Mouse (Mus musculus) limb, embryonic 10.5 days (tissue): ENCODE measurements at regions not wholly inside any gene's neighbourhood (a gene's known extent, or its start where the extent isn't known, plus 50 kb on each side); places are given as distances from the start of the nearest gene placed in this dataset.

ENCODE experiments used
- DNase-seq: peaks from one replicate; pipeline ENCODE4 v3.0.0-alpha.2; 2017; ENCODE audit warnings: low spot score
- H3K27ac ChIP-seq: fragments of 300-500 bp; sonication (generic); 2 replicates; pipeline ENCODE4 v1.5.1; 2016; ENCODE audit warnings: mild to moderate bottlenecking
- H3K27me3 ChIP-seq: fragments of 300-500 bp; sonication (generic); 2 replicates; pipeline ENCODE4 v1.6.1; 2016; ENCODE audit warnings: low read depth, mild to moderate bottlenecking; ENCODE audit not compliant: poor library complexity, severe bottlenecking
- H3K36me3 ChIP-seq: fragments of 300-500 bp; sonication (generic); 2 replicates; pipeline ENCODE4 v1.6.1; 2016; ENCODE audit warnings: mild to moderate bottlenecking, moderate library complexity
- H3K4me1 ChIP-seq: fragments of 300-500 bp; sonication (generic); 2 replicates; pipeline ENCODE4 v1.6.1; 2016
- H3K4me3 ChIP-seq: fragments of 300-500 bp; sonication (generic); 2 replicates; pipeline ENCODE4 v1.5.1; 2016; ENCODE audit warnings: mild to moderate bottlenecking, moderate library complexity
- H3K9me3 ChIP-seq: fragments of 300-500 bp; sonication (generic); replicated peaks from 2 replicates; pipeline ENCODE4 v1.6.1; 2016; ENCODE audit warnings: mild to moderate bottlenecking
- WGBS: fragments of 180-500 bp; shearing (Covaris S2); methylation state at CpG from one replicate; pipeline ENCODE4 v1.1.7; 2016; 5-methylcytosine and 5-hydroxymethylcytosine counted together

DNA sequence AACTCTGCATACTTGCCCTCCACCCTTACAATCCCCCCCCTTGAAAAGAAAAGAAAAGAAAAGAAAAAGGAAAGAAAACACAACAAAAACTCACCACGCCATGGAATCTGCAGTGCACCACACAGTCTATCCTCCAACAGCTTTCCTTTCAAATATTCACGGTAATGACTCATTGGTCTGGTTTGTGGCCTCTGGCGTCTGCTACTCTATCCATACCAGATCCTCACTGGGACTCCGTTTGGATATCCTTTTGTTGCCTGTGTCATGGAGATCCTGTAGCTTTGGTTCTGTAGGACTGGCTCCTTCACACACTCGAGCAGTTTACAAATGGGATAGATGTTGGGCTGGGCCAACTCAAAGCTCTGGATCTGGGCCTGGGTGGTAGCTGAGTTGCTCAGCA is 232.4 kb upstream of the Smlr1 start:
- Histone ChIP-seq H3K36me3 (no peaks in the 10 kb centered on the region), H3K4me3 (no peak overlapping the region), H3K27ac (no peak overlapping the region), H3K4me1 (no peaks in the 10 kb centered on the region), H3K27me3 (no peaks in the 10 kb centered on the region), H3K9me3 (no peaks in the 10 kb centered on the region)
- WGBS: 88% methylated on average over 5 of the region's 5 CpGs
- DNase-seq: no peak

DNA sequence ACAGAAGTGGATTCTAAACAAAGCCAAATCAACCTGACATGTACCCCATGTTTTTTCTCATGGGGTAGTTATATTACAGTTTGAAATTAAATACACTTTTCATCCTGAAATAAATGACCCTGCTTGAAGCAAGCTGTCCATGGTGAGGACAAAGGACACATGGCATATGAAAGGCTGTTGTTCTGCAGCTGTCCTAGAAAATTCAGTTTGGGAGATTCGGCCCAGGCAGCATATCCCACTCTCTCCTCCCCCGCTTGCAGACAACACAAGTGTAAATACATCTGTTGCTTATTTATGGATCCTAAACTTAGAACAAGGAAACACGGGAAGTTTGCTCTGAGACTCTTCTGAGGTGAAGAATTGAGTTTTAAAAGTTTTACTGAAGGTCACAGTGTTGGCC is 218.2 kb upstream of the Smlr1 start:
- WGBS: 64% methylated on average over 3 of the region's 3 CpGs
- DNase-seq: no peak
- H3K4me1 ChIP-seq: no peaks in the 10 kb centered on the region
- H3K36me3 ChIP-seq: no peaks in the 10 kb centered on the region
- no peak overlapping the region for H3K27ac ChIP-seq
- H3K27me3 ChIP-seq: no peaks in the 10 kb centered on the region
- no peaks in the 10 kb centered on the region for H3K9me3 ChIP-seq
- no peak overlapping the region for H3K4me3 ChIP-seq

DNA sequence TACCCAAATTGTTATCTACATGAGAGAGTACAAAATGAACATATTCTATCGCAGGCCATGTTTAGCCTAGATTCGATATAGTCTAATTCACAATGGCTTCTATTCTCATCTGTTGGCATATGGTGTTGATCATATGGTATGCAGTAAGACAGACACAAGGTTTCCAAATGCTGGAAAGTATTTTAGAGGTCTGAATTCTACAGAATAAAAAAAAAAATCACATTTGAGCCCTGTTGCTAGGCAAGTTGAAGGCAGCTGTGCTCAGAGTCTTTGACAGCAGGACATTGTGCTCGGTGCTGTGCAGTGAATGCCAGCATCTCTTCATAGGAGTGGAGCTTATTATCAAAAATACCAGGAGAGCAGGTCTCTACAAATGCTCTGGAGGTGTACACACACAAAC is 206.6 kb upstream of the Smlr1 start:
- DNase-seq: no peak
- Histone ChIP-seq H3K4me3 (no peak overlapping the region), H3K36me3 (no peaks in the 10 kb centered on the region), H3K27ac (no peak overlapping the region), H3K4me1 (no peaks in the 10 kb centered on the region), H3K27me3 (no peaks in the 10 kb centered on the region), H3K9me3 (no peaks in the 10 kb centered on the region)
- WGBS: 92% methylated on average over 3 of the region's 3 CpGs

DNA sequence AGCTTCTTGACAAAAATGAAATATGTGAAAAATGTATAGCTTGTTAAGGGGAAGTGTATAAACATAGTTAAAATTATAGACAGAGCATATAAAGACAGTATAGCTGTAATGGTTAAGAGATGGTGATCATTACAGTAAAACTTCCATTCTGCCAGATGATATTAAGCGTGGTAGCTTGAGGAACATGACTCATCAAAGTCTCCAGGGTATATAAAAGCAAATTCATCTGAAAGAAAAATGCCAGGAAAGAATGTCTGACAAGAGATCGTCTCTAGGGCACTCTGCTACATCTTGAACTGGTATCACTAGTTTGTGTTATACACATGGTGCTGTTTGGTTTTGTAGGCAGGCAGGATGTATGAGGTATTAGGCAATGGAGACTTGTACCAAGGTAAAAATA is 204.9 kb upstream of the Smlr1 start:
- H3K27ac ChIP-seq: no peak overlapping the region
- no peaks in the 10 kb centered on the region for H3K36me3 ChIP-seq
- no peak overlapping the region for H3K4me3 ChIP-seq
- 82% methylated on average over 2 of the region's 2 CpGs for WGBS
- DNase-seq: no peak
- no peaks in the 10 kb centered on the region for H3K27me3 ChIP-seq
- no peaks in the 10 kb centered on the region for H3K9me3 ChIP-seq
- H3K4me1 ChIP-seq: no peaks in the 10 kb centered on the region

GRCm38 (mm10) chr10:25730470-25730869 is 194.4 kb upstream of the Smlr1 start:
- Histone ChIP-seq H3K9me3 (no peaks in the 10 kb centered on the region), H3K27me3 (no peaks in the 10 kb centered on the region), H3K27ac (no peak overlapping the region), H3K36me3 (no peaks in the 10 kb centered on the region), H3K4me1 (peaks cover 35% of the 10 kb centered on the region), H3K4me3 (no peak overlapping the region)
- DNase-seq: no peak
- WGBS: 35% methylated on average over 3 of the region's 3 CpGs

DNA sequence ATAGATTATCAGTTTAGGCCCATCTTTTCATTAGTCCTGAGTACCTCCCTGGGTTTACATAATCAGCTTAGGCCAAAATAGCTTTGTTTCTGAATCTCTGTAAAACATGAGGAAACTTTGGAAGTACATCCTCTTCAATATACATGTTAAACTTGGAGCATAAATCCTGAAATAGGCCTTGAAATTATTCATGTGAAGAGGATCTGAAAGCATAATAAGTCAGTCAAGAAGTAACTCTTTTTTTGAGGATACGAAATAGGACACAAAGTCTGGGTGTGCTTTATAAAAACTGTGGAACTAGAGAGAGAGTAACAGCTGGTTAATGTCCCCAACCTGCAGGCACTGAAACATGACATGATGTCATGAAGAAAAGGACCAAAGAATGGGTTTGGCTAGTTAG is 187.9 kb upstream of the Smlr1 start:
- Histone ChIP-seq H3K4me3 (no peak overlapping the region), H3K4me1 (peaks cover 14% of the 10 kb centered on the region), H3K27me3 (no peaks in the 10 kb centered on the region), H3K9me3 (no peaks in the 10 kb centered on the region), H3K36me3 (no peaks in the 10 kb centered on the region), H3K27ac (no peak overlapping the region)
- 91% methylated on average over 1 of the region's 1 CpGs for WGBS
- DNase-seq: no peak

- Histone ChIP-seq H3K9me3 (no peaks in the 10 kb centered on the region), H3K4me1 (no peaks in the 10 kb centered on the region)
- WGBS: 57% methylated on average over 4 of the region's 4 CpGs
These were observed 179.7 kb upstream of the Smlr1 start for GRCm38 (mm10) chr10:25715747-25716146.

GRCm38 (mm10) chr10:25714636-25715035 is 178.6 kb upstream of the Smlr1 start:
- no peaks in the 10 kb centered on the region for H3K27me3 ChIP-seq
- H3K4me1 ChIP-seq: no peaks in the 10 kb centered on the region
- no peaks in the 10 kb centered on the region for H3K36me3 ChIP-seq
- DNase-seq: no peak
- no peak overlapping the region for H3K4me3 ChIP-seq
- no peak overlapping the region for H3K27ac ChIP-seq
- no peaks in the 10 kb centered on the region for H3K9me3 ChIP-seq

More at GRCm38 (mm10) chr10:25715747-25716146, 179.7 kb upstream of the Smlr1 start:
- Histone ChIP-seq H3K36me3 (no peaks in the 10 kb centered on the region), H3K27ac (no peak overlapping the region), H3K27me3 (no peaks in the 10 kb centered on the region), H3K4me3 (no peak overlapping the region)
- no peak for DNase-seq

DNA sequence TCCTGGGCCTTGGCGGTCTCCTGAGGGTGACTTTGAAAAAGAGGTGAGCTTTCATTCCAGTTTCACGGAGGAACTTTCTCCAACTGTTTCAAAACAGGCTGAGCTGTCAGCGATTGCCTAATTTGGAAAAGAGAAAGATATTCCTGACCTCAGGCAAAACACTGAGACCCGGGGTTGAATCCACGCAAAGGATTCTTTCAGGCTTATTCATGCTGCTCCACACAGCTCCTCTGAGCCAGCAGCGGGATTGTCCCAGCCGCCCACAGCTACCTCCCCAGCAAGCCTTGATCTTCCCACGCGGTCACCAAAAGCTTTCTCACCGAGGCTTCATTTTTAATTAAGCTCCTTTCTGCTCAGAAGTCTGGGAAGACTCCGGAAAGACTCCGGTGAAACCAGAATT is 178.0 kb upstream of the Smlr1 start:
- no peaks in the 10 kb centered on the region for H3K27me3 ChIP-seq
- 83% methylated on average over 12 of the region's 12 CpGs for WGBS
- DNase-seq: no peak
- H3K4me1 ChIP-seq: no peaks in the 10 kb centered on the region
- H3K4me3 ChIP-seq: no peak overlapping the region
- H3K27ac ChIP-seq: no peak overlapping the region
- H3K36me3 ChIP-seq: no peaks in the 10 kb centered on the region
- no peaks in the 10 kb centered on the region for H3K9me3 ChIP-seq

- Histone ChIP-seq H3K4me1 (0 out of 2 replicates have a peak, but pooled peaks cover 4% of the 10 kb centered on the region), H3K27ac (no peak overlapping the region)
These were observed 171.9 kb upstream of the Smlr1 start for GRCm38 (mm10) chr10:25707951-25708350.

DNA sequence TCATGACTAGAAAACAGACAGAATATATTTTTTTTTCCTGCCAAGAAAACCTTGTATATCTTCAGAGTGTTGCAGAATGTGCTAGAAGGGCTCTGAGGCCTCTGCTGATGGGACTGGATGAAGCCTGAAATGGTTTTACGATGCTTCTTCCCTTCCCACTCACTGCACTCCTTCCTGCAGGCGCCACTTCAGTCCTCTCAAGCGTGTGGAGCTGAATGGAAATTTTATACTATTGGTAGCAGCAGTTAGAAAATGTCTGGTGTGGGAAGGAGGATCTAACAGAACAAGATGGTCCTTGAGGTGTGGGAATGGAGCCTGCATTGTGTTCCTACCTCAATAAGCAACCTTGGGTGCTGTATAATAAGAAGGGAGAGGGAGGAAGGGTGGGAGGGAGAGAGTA is 166.1 kb upstream of the Smlr1 start:
- 84% methylated on average over 3 of the region's 3 CpGs for WGBS
- Histone ChIP-seq H3K27me3 (no peaks in the 10 kb centered on the region), H3K27ac (no peak overlapping the region), H3K4me1 (no peaks in the 10 kb centered on the region), H3K36me3 (no peaks in the 10 kb centered on the region), H3K4me3 (no peak overlapping the region), H3K9me3 (no peaks in the 10 kb centered on the region)
- no peak for DNase-seq

More at GRCm38 (mm10) chr10:25707951-25708350, 171.9 kb upstream of the Smlr1 start:
- H3K27me3 ChIP-seq: no peaks in the 10 kb centered on the region
- H3K36me3 ChIP-seq: no peaks in the 10 kb centered on the region
- no peaks in the 10 kb centered on the region for H3K9me3 ChIP-seq
- WGBS: 55% methylated on average over 7 of the region's 7 CpGs
- no peak overlapping the region for H3K4me3 ChIP-seq
- DNase-seq: no peak

DNA sequence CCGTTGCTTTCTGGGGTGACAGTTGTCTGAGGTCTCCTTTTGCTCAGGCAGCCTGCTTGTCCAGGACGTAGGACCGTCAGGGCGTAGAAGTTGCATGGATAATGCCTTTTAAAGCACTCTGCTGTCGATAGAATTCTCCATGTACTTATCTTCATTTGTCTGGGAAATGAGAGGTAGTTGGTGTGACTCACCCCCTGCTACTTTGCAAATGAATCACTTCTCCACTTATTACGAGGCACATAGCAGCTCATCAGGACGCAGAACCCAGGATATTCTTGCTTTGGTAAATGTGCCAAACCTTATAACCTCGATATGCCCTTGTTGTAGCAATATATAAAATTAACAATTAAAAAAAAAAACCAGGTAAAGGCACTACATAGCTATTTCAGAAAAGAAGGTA is 159.7 kb upstream of the Smlr1 start:
- no peak for DNase-seq
- Histone ChIP-seq H3K4me1 (no peaks in the 10 kb centered on the region), H3K27me3 (no peaks in the 10 kb centered on the region), H3K9me3 (no peaks in the 10 kb centered on the region), H3K4me3 (no peak overlapping the region), H3K36me3 (no peaks in the 10 kb centered on the region), H3K27ac (no peak overlapping the region)
- 83% methylated on average over 8 of the region's 8 CpGs for WGBS

- H3K27me3 ChIP-seq: no peaks in the 10 kb centered on the region
- H3K36me3 ChIP-seq: no peaks in the 10 kb centered on the region
- no peaks in the 10 kb centered on the region for H3K9me3 ChIP-seq
- no peak overlapping the region for H3K4me3 ChIP-seq
- H3K4me1 ChIP-seq: no peaks in the 10 kb centered on the region
- H3K27ac ChIP-seq: no peak overlapping the region
- DNase-seq: peak; percentile 75
- 28% methylated on average over 6 of the region's 6 CpGs for WGBS
These were observed 145.2 kb upstream of the Smlr1 start for GRCm38 (mm10) chr10:25681243-25681642.

DNA sequence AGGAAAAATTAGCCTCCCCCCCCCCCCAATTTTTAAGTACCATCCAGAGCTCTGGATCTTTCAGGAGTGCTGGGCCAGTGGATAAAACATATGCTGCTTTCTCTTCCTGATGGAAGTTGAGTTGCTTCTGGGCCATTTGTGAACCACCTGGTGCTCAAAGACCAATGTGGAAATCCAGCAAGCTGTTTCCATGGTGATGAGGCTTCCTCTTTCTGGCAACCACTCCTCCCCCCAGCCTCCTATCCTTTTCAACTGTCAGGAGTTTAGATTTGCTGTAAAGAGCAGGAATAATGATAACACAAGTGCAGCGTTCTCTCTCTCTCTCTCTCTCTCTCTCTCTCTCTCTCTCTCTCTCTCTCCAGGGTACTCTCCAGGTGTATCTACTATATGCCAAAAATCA is 141.8 kb upstream of the Smlr1 start:
- Histone ChIP-seq H3K4me1 (no peaks in the 10 kb centered on the region), H3K27ac (no peak overlapping the region), H3K36me3 (no peaks in the 10 kb centered on the region), H3K4me3 (no peak overlapping the region), H3K27me3 (no peaks in the 10 kb centered on the region), H3K9me3 (no peaks in the 10 kb centered on the region)
- DNase-seq: no peak
- WGBS: 79% methylated on average over 1 of the region's 1 CpGs
